Mouse (Mus musculus) urinary bladder, postnatal 4 days (tissue): ENCODE measurements around the gene Klf2.

ENCODE experiments used
- DNase-seq, 2 experiments: peaks; one replicate each; pipeline ENCODE4 v3.0.0; 2021 to 2022; ENCODE audit warnings: low spot score in 2 of 2

The Klf2 gene

GRCm38 (mm10) chr8:72333429-72334143 lies 14.8 kb downstream of the Klf2 start:
- no peak for DNase-seq

- DNase-seq: no peak
Observed at GRCm38 (mm10) chr8:72334144-72334641, 15.4 kb downstream of the Klf2 start.

GRCm38 (mm10) chr8:72336273-72336672 lies 17.4 kb downstream of the Klf2 start:
- DNase-seq: no peak

- DNase-seq: no peak
Observed at GRCm38 (mm10) chr8:72337034-72337433, 18.2 kb downstream of the Klf2 start.

GRCm38 (mm10) chr8:72342556-72343300 lies 23.9 kb downstream of the Klf2 start:
- DNase-seq: no peak

- DNase-seq: no peak
Observed at GRCm38 (mm10) chr8:72343725-72344124, 24.9 kb downstream of the Klf2 start.

GRCm38 (mm10) chr8:72347553-72347952 lies 28.7 kb downstream of the Klf2 start:
- DNase-seq: no peak

- DNase-seq: no peak
Observed at GRCm38 (mm10) chr8:72348114-72348513, 29.3 kb downstream of the Klf2 start.

- DNase-seq: no peak
Observed at GRCm38 (mm10) chr8:72348956-72349355, 30.1 kb downstream of the Klf2 start.

- DNase-seq: no peak
Observed at GRCm38 (mm10) chr8:72349838-72350237, 31.0 kb downstream of the Klf2 start.

- no peak for DNase-seq
Observed at GRCm38 (mm10) chr8:72350727-72351126, 31.9 kb downstream of the Klf2 start.

- DNase-seq: no peak
Observed at GRCm38 (mm10) chr8:72351405-72352005, 32.7 kb downstream of the Klf2 start.

GRCm38 (mm10) chr8:72352951-72353699 lies 34.3 kb downstream of the Klf2 start:
- no peak for DNase-seq

- DNase-seq: no peak
Observed at GRCm38 (mm10) chr8:72353700-72354045, 34.8 kb downstream of the Klf2 start.

GRCm38 (mm10) chr8:72354272-72354671 lies 35.4 kb downstream of the Klf2 start:
- no peak for DNase-seq

GRCm38 (mm10) chr8:72356593-72356992 lies 37.8 kb downstream of the Klf2 start:
- DNase-seq: no peak

GRCm38 (mm10) chr8:72360162-72360561 lies 41.3 kb downstream of the Klf2 start:
- no peak for DNase-seq

GRCm38 (mm10) chr8:72362754-72363153 lies 43.9 kb downstream of the Klf2 start:
- DNase-seq: no peak

GRCm38 (mm10) chr8:72363457-72363856 lies 44.6 kb downstream of the Klf2 start:
- DNase-seq: no peak

- DNase-seq: no peak
Observed at GRCm38 (mm10) chr8:72365016-72365415, 46.2 kb downstream of the Klf2 start.

- DNase-seq: peak; percentile 59 to 77
Observed at GRCm38 (mm10) chr8:72365826-72366225, 47.0 kb downstream of the Klf2 start.

GRCm38 (mm10) chr8:72366435-72366834 lies 47.6 kb downstream of the Klf2 start:
- no peak for DNase-seq
